Mouse (Mus musculus) liver, postnatal 0 days (tissue): ENCODE measurements around the gene Med18. TPM values are rescaled to one million over a fixed set of nuclear protein-coding genes. Genes with fewer than 3 reads are reported as not detected.
A peak's percentile ranks its signal among the peaks of the same experiment; 100 is the strongest.
"Not testable (repeated sequence)": the region's sequence is repeated elsewhere in the genome, so short reads cannot be mapped to it uniquely, and the experiment has no call there.

Experiments
- ATAC-seq: fragments of 200-750 bp; cut with Nextera tagmentation; 2 replicates; pipeline ENCODE4 v1.8.0; 2017; ENCODE audit warnings: mild to moderate bottlenecking, moderate library complexity
- DNase-seq: peaks from one replicate; pipeline ENCODE4 v3.0.0-alpha.2; 2016
- H3K27ac ChIP-seq: fragments of 300-500 bp; sonication (generic); 2 replicates; pipeline ENCODE4 v1.5.1; 2014; ENCODE audit warnings: antibody characterized with exemption, moderate library complexity, mild to moderate bottlenecking, low read depth
- H3K27me3 ChIP-seq: fragments of 300-500 bp; sonication (generic); 2 replicates; pipeline ENCODE4 v1.6.1; 2014; ENCODE audit warnings: low read length, control low read depth, mixed read lengths; ENCODE audit not compliant: insufficient read depth
- H3K36me3 ChIP-seq: fragments of 300-500 bp; sonication (generic); replicated peaks from 2 replicates; pipeline ENCODE4 v1.6.1; 2014; ENCODE audit warnings: mild to moderate bottlenecking, control low read depth, low read length, moderate library complexity, mixed read lengths; ENCODE audit not compliant: insufficient read depth
- H3K4me1 ChIP-seq: fragments of 300-500 bp; sonication (generic); 2 replicates; pipeline ENCODE4 v1.6.1; 2014; ENCODE audit warnings: antibody characterized with exemption, mild to moderate bottlenecking, control low read depth; ENCODE audit not compliant: insufficient read depth
- H3K4me2 ChIP-seq: fragments of 300-500 bp; sonication (generic); 2 replicates; pipeline ENCODE4 v1.6.1; 2014; ENCODE audit warnings: low read depth, mild to moderate bottlenecking, low read length, moderate library complexity, mixed read lengths
- H3K4me3 ChIP-seq: fragments of 300-500 bp; sonication (generic); 2 replicates; pipeline ENCODE4 v1.5.1; 2014; ENCODE audit warnings: low read depth, low read length
- H3K9ac ChIP-seq: fragments of 300-500 bp; sonication (generic); replicated peaks from 2 replicates; pipeline ENCODE4 v1.6.1; 2014; ENCODE audit warnings: mild to moderate bottlenecking, moderate library complexity
- H3K9me3 ChIP-seq: fragments of 300-500 bp; sonication (generic); 2 replicates; pipeline ENCODE4 v1.6.1; 2016; ENCODE audit warnings: mild to moderate bottlenecking, control low read depth, low read length, mixed read lengths
- CTCF ChIP-seq: sonication (generic); IDR thresholded peaks from 2 replicates; pipeline ENCODE4 v1.5.1; 2016; ENCODE audit warnings: antibody characterized with exemption, low read depth
- EP300 ChIP-seq: IDR thresholded peaks from 2 replicates; pipeline ENCODE4 v1.6.1; 2016; ENCODE audit warnings: antibody characterized with exemption, low read depth, mild to moderate bottlenecking
- WGBS: fragments of 180-500 bp; shearing (Covaris S2); extraction: QIAGEN DNeasy Blood & Tissue Kit; methylation state at CpG from one replicate; pipeline ENCODE4 v1.1.7; 2014; ENCODE audit not compliant: insufficient replicate concordance; 5-methylcytosine and 5-hydroxymethylcytosine counted together
- polyA plus RNA-seq: library from polyadenylated mRNA; unstranded; fragments of >200 nt; fragmentation: Nextera tagmentation; extraction: Ambion mirVana; gene quantifications from 2 replicates; pipeline ENCODE4 v1.2.1, GENCODE M21; 2015

Gene Med18
- polyA plus RNA-seq, 1 experiment from 2014 or later, result 10.1 TPM

DNA sequence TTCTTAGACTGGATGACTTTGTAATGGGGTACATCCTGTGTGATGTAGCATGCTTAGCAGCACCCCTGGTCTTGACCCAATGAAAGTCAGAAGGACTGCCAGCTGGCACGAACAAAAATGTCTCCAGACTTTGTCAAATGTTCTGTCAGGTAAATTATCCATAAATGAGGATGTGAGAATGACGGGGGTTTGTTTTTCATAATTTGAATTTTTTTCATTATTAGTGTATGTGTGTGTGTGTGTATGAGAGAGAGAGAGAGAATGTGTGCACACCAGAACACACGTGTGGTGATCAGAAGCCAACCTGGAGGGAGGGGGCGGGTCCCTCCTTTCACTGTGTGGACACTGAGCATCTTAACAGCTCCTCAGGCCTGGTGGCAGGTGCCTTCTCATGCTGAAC is 20.5 kb upstream of the Med18 start:
- no peak for ATAC-seq
- Histone ChIP-seq H3K36me3 (no peaks in the 10 kb centered on the region), H3K9ac (no peak overlapping the region), H3K27me3 (no peaks in the 10 kb centered on the region), H3K4me3 (no peak overlapping the region), H3K9me3 (no peaks in the 10 kb centered on the region), H3K4me1 (peaks cover 6% of the 10 kb centered on the region; the same call in 1 of the 2 replicates), H3K27ac (peak overlapping the region; percentile 91), H3K4me2 (no peak overlapping the region)
- no peak for TF ChIP-seq EP300
- no peak for TF ChIP-seq CTCF
- WGBS, result 68% methylated on average over 4 of the region's 4 CpGs
- DNase-seq, result no peak

DNA sequence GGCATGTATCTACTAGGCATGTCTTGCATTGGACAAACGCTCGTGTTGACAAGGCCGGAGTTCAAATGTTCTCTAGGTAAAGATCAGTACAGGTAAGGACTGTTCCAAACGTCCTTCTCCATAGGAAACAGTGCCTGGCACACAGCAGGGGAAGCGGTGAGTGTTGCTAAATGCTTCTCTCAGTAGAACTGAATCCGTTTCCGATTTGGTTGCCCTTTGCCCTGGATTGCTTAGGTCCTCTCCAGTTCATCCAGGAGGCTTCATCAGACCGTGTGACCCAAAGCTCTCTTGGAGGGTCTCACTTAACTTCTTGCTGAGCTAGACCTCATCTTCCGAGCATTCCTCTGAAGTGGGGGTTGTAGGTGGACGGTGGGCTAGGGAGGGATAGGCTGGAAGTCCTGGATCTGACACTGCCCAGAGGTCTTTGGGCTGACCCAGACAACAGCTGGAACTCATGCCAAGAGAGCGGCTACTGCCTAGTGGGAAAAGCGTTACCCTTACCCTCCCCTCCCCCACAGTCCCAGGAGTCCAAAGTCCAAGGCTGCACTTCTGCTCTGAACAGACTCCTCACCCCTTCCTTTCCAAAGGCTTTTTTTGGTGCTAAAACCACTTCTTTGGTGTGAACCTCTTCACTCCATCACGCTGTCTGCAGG is 19.4 kb upstream of the Med18 start:
- ATAC-seq, result peak; percentile 90
- H3K27ac ChIP-seq, result peak overlapping the region; percentile 91

DNA sequence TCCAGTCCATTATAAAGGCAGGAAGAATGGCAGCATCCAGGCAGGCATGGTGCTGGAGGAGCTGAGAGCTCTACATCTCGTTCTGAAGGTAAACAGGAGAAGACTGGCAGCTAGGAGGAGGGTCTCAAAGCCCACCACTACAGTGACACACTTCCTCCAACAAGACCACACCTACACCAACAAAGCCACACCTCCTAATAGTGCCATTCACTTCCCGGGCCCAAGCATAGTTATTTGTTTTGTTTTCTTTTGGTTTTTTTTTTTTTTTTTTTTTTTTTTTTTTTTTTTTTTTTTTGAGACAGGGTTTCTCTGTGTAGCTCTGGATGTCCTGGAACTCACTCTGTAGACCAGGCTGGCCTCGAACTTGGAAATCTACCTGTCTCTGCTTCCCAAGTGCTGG is 18.4 kb upstream of the Med18 start:
- H3K27ac ChIP-seq, result peak overlapping the region; percentile 91
- H3K9ac ChIP-seq, DNase-seq, H3K4me3 ChIP-seq, H3K9me3 ChIP-seq, ATAC-seq, H3K4me1 ChIP-seq, H3K4me2 ChIP-seq, H3K36me3 ChIP-seq, H3K27me3 ChIP-seq: not testable (repeated sequence)
- WGBS, result 68% methylated on average over 3 of the region's 3 CpGs

More for the DNA sequence above, 19.4 kb upstream of the Med18 start:
- peak; percentile 80 for DNase-seq
- Histone ChIP-seq H3K9ac (peak overlapping the region; percentile 44), H3K36me3 (no peaks in the 10 kb centered on the region), H3K4me1 (peaks cover 1% of the 10 kb centered on the region; the same call in 1 of the 2 replicates), H3K9me3 (no peaks in the 10 kb centered on the region), H3K27me3 (no peaks in the 10 kb centered on the region), H3K4me3 (no peak overlapping the region), H3K4me2 (no peak overlapping the region)
- TF ChIP-seq EP300 (peak; percentile 51), CTCF (no peak)
- WGBS, result 59% methylated on average over 13 of the region's 13 CpGs

DNA sequence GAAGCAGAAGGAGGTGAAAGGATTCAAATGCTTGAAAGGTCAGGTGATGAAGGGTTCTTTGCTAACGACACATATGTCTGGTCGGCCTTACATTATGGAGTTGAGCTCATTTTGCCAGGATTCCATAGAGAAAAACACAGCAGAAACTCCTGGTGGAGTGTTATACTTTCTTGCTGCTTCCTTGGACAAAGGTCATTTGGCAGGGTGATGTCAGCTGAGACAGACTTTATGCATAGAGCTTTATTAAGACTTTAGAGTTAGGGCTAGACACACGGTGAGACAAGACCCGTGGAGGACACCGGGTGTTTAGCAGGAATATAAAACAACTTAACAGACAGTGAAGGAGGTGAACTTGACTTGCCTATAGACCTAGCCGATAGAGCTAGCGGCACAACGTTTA is 14.1 kb upstream of the Med18 start:
- no peak for DNase-seq
- H3K4me1 ChIP-seq, result peaks cover 16% of the 10 kb centered on the region
- ATAC-seq, result no peak
- WGBS, result 85% methylated on average over 8 of the region's 8 CpGs
- H3K36me3 ChIP-seq, result no peaks in the 10 kb centered on the region
- no peaks in the 10 kb centered on the region for H3K9me3 ChIP-seq
- H3K27me3 ChIP-seq, result no peaks in the 10 kb centered on the region
- TF ChIP-seq CTCF (no peak), EP300 (no peak)
- H3K4me3 ChIP-seq, result no peak overlapping the region
- H3K4me2 ChIP-seq, result no peak overlapping the region
- no peak overlapping the region for H3K27ac ChIP-seq
- no peak overlapping the region for H3K9ac ChIP-seq

DNA sequence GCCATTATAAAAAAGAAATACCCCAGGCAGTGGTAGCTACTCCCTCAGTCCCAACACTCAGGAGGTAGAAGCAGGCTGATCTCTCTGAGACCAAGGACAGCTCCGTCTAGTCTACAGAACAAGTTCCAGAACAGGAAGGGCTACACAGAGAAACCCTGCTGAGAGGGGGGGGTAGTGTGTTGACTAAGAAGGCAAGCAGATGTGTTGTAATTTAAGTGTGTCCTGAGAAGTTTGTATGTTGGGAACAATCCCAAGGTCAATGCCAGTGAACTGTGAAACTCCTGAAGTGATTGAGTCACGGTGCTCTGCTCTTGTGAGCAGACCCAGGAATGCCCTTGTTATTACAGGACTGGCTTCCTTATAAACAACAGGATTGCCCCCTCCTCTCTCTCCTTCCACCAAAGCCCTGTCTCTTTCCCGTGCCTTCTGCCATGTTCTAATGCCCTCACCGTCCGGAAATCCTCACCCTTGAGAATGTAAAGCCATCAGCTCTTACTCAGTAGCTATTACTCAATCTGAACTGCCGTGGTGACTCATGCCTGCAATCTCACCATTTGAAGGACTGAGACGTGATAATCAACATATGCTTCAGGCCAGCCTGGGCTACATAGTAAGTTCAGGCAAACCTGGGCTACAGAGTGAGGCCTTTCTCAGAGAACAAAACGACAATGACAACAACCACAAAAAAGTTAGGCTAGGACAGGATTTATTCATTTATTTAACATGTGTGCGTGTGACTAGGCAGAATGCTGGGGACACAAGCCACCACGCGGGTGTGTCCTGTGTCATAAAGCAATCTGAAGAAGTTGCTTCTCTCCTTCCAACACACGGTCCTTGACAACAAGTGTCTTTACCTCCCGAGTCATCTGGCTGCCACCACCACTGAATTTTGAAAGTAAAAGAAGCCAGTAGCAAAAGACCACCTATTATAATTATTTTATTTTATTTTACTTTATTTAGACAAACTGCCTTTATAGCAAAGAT is 12.5 kb upstream of the Med18 start:
- WGBS, result 63% methylated on average over 13 of the region's 13 CpGs
- H3K4me1 ChIP-seq, result peaks cover 16% of the 10 kb centered on the region
- no peaks in the 10 kb centered on the region for H3K36me3 ChIP-seq
- TF ChIP-seq EP300 (no peak), CTCF (no peak)
- H3K27me3 ChIP-seq, result no peaks in the 10 kb centered on the region
- H3K4me2 ChIP-seq, result 0 out of 2 replicates have a peak overlapping the region, but pooled peaks have one; percentile 11
- no peak overlapping the region for H3K4me3 ChIP-seq
- DNase-seq (no peak), ATAC-seq (no peak)
- no peaks in the 10 kb centered on the region for H3K9me3 ChIP-seq
- peak overlapping the region; percentile 92 for H3K27ac ChIP-seq
- no peak overlapping the region for H3K9ac ChIP-seq

DNA sequence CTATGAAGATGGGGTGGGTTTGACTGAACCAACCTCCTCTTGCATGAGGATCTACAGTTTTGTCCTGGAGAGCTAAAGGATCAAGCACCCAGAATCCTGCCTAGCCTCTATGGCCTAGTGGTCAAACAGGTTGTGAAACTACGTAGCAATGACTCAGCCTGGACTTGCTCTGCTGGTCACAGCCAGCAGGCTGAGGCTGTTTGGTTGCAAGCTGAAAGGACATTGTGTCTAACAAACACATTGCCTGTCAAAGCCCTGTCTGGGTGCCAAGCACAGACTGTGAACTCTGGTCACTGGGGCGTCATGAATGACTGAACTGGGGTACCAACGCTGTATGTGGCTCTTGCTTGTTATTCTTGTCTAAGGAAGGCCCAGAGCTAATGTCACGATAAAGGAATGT is 10.9 kb upstream of the Med18 start:
- Histone ChIP-seq H3K9ac (no peak overlapping the region), H3K27ac (peak overlapping the region; percentile 92), H3K36me3 (no peaks in the 10 kb centered on the region), H3K4me2 (no peak overlapping the region), H3K4me3 (no peak overlapping the region), H3K4me1 (peaks cover 24% of the 10 kb centered on the region), H3K9me3 (no peaks in the 10 kb centered on the region), H3K27me3 (no peaks in the 10 kb centered on the region)
- WGBS, result 55% methylated on average over 4 of the region's 4 CpGs
- ATAC-seq (peak; percentile 95), DNase-seq (peak; percentile 75)
- TF ChIP-seq CTCF, result no peak
- peak; percentile 76 for TF ChIP-seq EP300
